Mouse (Mus musculus) midbrain, embryonic 14.5 days (tissue): Measurements from ENCODE around the gene Slc7a1. TPM values are rescaled to one million over a fixed set of nuclear protein-coding genes. Genes with fewer than 3 reads are reported as not detected.
A peak's percentile ranks its signal among the peaks of the same experiment; 100 is the strongest.

Experiments used
- ATAC-seq: fragments of 200-750 bp; cut with Nextera tagmentation; 2 replicates; pipeline ENCODE4 v1.8.0; 2017; ENCODE audit warnings: moderate number of reproducible peaks, moderate library complexity; ENCODE audit not compliant: low FRiP score, low TSS enrichment
- DNase-seq: peaks from one replicate; pipeline ENCODE4 v3.0.0-alpha.2; 2015
- H3K27ac ChIP-seq: fragments of 300-500 bp; sonication (generic); replicated peaks from 2 replicates; pipeline ENCODE4 v1.5.1; 2014; ENCODE audit warnings: mild to moderate bottlenecking, low read depth, low read length, moderate library complexity
- H3K27me3 ChIP-seq: fragments of 300-500 bp; sonication (generic); 2 replicates; pipeline ENCODE4 v1.6.1; 2014; ENCODE audit warnings: low read length, control low read depth, mixed read lengths; ENCODE audit not compliant: control insufficient read depth, insufficient read depth
- H3K36me3 ChIP-seq: fragments of 300-500 bp; sonication (generic); 2 replicates; pipeline ENCODE4 v1.6.1; 2014; ENCODE audit warnings: low read length, control low read depth; ENCODE audit not compliant: control insufficient read depth, insufficient read depth
- H3K4me1 ChIP-seq: fragments of 300-500 bp; sonication (generic); 2 replicates; pipeline ENCODE4 v1.6.1; 2014; ENCODE audit warnings: mild to moderate bottlenecking, antibody characterized with exemption, low read length, control low read depth; ENCODE audit not compliant: control insufficient read depth, insufficient read depth
- H3K4me2 ChIP-seq: fragments of 300-500 bp; sonication (generic); 2 replicates; pipeline ENCODE4 v1.6.1; 2014; ENCODE audit warnings: mild to moderate bottlenecking, low read length, moderate library complexity
- H3K4me3 ChIP-seq: fragments of 300-500 bp; sonication (generic); replicated peaks from 2 replicates; pipeline ENCODE4 v1.5.1; 2014; ENCODE audit warnings: low read depth, low read length
- H3K9ac ChIP-seq: fragments of 300-500 bp; sonication (generic); replicated peaks from 2 replicates; pipeline ENCODE4 v1.6.1; 2014; ENCODE audit warnings: mild to moderate bottlenecking, low read length, moderate library complexity
- H3K9me3 ChIP-seq: fragments of 300-500 bp; sonication (generic); 2 replicates; pipeline ENCODE4 v1.6.1; 2016; ENCODE audit warnings: low read length, control low read depth, mixed read lengths; ENCODE audit not compliant: control insufficient read depth
- WGBS: fragments of 180-500 bp; shearing (Covaris S2); extraction: QIAGEN DNeasy Blood & Tissue Kit; methylation state at CpG from one replicate; pipeline ENCODE4 v1.1.7; 2014; 5-methylcytosine and 5-hydroxymethylcytosine counted together
- polyA plus RNA-seq: library from polyadenylated mRNA; unstranded; fragments of >200 nt; fragmentation: Nextera tagmentation; extraction: Ambion mirVana; gene quantifications from 2 replicates; pipeline ENCODE4 v1.2.1, GENCODE M21; 2014

The Slc7a1 gene
- 38.8 and 46.8 TPM in 2 replicates for polyA plus RNA-seq

- DNase-seq, result peak; percentile 92
- 2% methylated on average over 52 of the region's 52 CpGs for WGBS
Observed at GRCm38 (mm10) chr5:148399660-148400443, at the start of gene Slc7a1. TSS of gene Slc7a1 (minus strand) at chr5:148399904.

GRCm38 (mm10) chr5:148444974-148445373 lies 45.3 kb upstream of the Slc7a1 start:
- 79% methylated on average over 2 of the region's 2 CpGs for WGBS
- no peak overlapping the region for H3K27ac ChIP-seq
- DNase-seq, result no peak

More at GRCm38 (mm10) chr5:148399660-148400443, at the start of gene Slc7a1:
- H3K9me3 ChIP-seq, result no peaks in the 10 kb centered on the region
- H3K4me1 ChIP-seq, result no peaks in the 10 kb centered on the region
- H3K36me3 ChIP-seq, result no peaks in the 10 kb centered on the region
- H3K27ac ChIP-seq, result peak within 1 kb of the TSS; percentile 70
- ATAC-seq, result peak; percentile 90
- peak within 1 kb of the TSS; percentile 71 for H3K4me3 ChIP-seq
- no peaks in the 10 kb centered on the region for H3K27me3 ChIP-seq
- peak within 1 kb of the TSS; percentile 69 for H3K9ac ChIP-seq
- peak within 1 kb of the TSS; percentile 97 for H3K4me2 ChIP-seq

GRCm38 (mm10) chr5:148443734-148444133 lies 44.0 kb upstream of the Slc7a1 start:
- no peaks in the 10 kb centered on the region for H3K9me3 ChIP-seq
- H3K27me3 ChIP-seq, result no peaks in the 10 kb centered on the region
- no peak overlapping the region for H3K4me2 ChIP-seq
- H3K4me3 ChIP-seq, result no peak overlapping the region
- no peak for ATAC-seq
- 86% methylated on average over 5 of the region's 5 CpGs for WGBS
- no peak overlapping the region for H3K27ac ChIP-seq
- no peaks in the 10 kb centered on the region for H3K4me1 ChIP-seq
- DNase-seq, result no peak
- no peak overlapping the region for H3K9ac ChIP-seq
- H3K36me3 ChIP-seq, result no peaks in the 10 kb centered on the region

More at GRCm38 (mm10) chr5:148444974-148445373, 45.3 kb upstream of the Slc7a1 start:
- no peak for ATAC-seq
- H3K4me1 ChIP-seq, result no peaks in the 10 kb centered on the region
- no peaks in the 10 kb centered on the region for H3K36me3 ChIP-seq
- H3K4me2 ChIP-seq, result no peak overlapping the region
- H3K27me3 ChIP-seq, result no peaks in the 10 kb centered on the region
- no peak overlapping the region for H3K4me3 ChIP-seq
- H3K9ac ChIP-seq, result no peak overlapping the region
- H3K9me3 ChIP-seq, result no peaks in the 10 kb centered on the region

- Histone ChIP-seq H3K4me2 (no peak overlapping the region), H3K27ac (no peak overlapping the region), H3K36me3 (no peaks in the 10 kb centered on the region), H3K27me3 (no peaks in the 10 kb centered on the region), H3K9me3 (no peaks in the 10 kb centered on the region), H3K9ac (no peak overlapping the region), H3K4me1 (no peaks in the 10 kb centered on the region), H3K4me3 (no peak overlapping the region)
- ATAC-seq (no peak), DNase-seq (no peak)
- 82% methylated on average over 3 of the region's 3 CpGs for WGBS
Observed at GRCm38 (mm10) chr5:148435660-148436059, 36.0 kb upstream of the Slc7a1 start.

GRCm38 (mm10) chr5:148432121-148432520 lies 32.4 kb upstream of the Slc7a1 start:
- 83% methylated on average over 5 of the region's 5 CpGs for whole genome bisulfite sequencing

GRCm38 (mm10) chr5:148428846-148429245 lies 29.1 kb upstream of the Slc7a1 start:
- Histone ChIP-seq H3K9me3 (no peaks in the 10 kb centered on the region), H3K27ac (no peak overlapping the region), H3K9ac (no peak overlapping the region), H3K36me3 (no peaks in the 10 kb centered on the region), H3K27me3 (no peaks in the 10 kb centered on the region), H3K4me1 (no peaks in the 10 kb centered on the region), H3K4me2 (no peak overlapping the region), H3K4me3 (no peak overlapping the region)
- WGBS, result 95% methylated on average over 4 of the region's 4 CpGs
- ATAC-seq (no peak), DNase-seq (no peak)

More at GRCm38 (mm10) chr5:148432121-148432520, 32.4 kb upstream of the Slc7a1 start:
- Histone ChIP-seq H3K9ac (no peak overlapping the region), H3K9me3 (no peaks in the 10 kb centered on the region), H3K4me1 (no peaks in the 10 kb centered on the region), H3K4me2 (no peak overlapping the region), H3K27me3 (no peaks in the 10 kb centered on the region), H3K27ac (no peak overlapping the region), H3K36me3 (no peaks in the 10 kb centered on the region), H3K4me3 (no peak overlapping the region)
- no peak for DNase-seq
- no peak for ATAC-seq

GRCm38 (mm10) chr5:148425136-148425535 lies 25.4 kb upstream of the Slc7a1 start:
- DNase-seq (no peak), ATAC-seq (no peak)
- Histone ChIP-seq H3K4me2 (no peak overlapping the region), H3K27ac (no peak overlapping the region), H3K36me3 (no peaks in the 10 kb centered on the region), H3K9me3 (no peaks in the 10 kb centered on the region), H3K4me1 (no peaks in the 10 kb centered on the region), H3K4me3 (no peak overlapping the region), H3K9ac (no peak overlapping the region), H3K27me3 (no peaks in the 10 kb centered on the region)
- 94% methylated on average over 6 of the region's 6 CpGs for WGBS

GRCm38 (mm10) chr5:148421326-148421725 lies 21.6 kb upstream of the Slc7a1 start:
- no peak for ATAC-seq
- 60% methylated on average over 2 of the region's 2 CpGs for WGBS

GRCm38 (mm10) chr5:148419112-148419526 lies 19.4 kb upstream of the Slc7a1 start:
- Histone ChIP-seq H3K36me3 (no peaks in the 10 kb centered on the region), H3K27ac (no peak overlapping the region), H3K27me3 (no peaks in the 10 kb centered on the region), H3K9ac (no peak overlapping the region), H3K4me3 (no peak overlapping the region), H3K4me2 (no peak overlapping the region), H3K9me3 (no peaks in the 10 kb centered on the region), H3K4me1 (no peaks in the 10 kb centered on the region)
- 72% methylated on average over 9 of the region's 9 CpGs for WGBS
- ATAC-seq, result no peak
- peak; percentile 56 for DNase-seq

More at GRCm38 (mm10) chr5:148421326-148421725, 21.6 kb upstream of the Slc7a1 start:
- Histone ChIP-seq H3K27me3 (no peaks in the 10 kb centered on the region), H3K4me1 (no peaks in the 10 kb centered on the region), H3K27ac (no peak overlapping the region), H3K9ac (no peak overlapping the region), H3K4me2 (no peak overlapping the region), H3K36me3 (no peaks in the 10 kb centered on the region), H3K4me3 (no peak overlapping the region), H3K9me3 (no peaks in the 10 kb centered on the region)
- DNase-seq, result no peak
